Mouse (Mus musculus) kidney, embryonic 15.5 days (tissue): Measurements from ENCODE around the gene Olfr1180. TPM values are rescaled to one million over a fixed set of nuclear protein-coding genes. Genes with fewer than 3 reads are reported as not detected.
"Not testable (repeated sequence)": the region's sequence is repeated elsewhere in the genome, so short reads cannot be mapped to it uniquely, and the experiment has no call there.

Experiments
- ATAC-seq: fragments of 200-750 bp; cut with Nextera tagmentation; replicated peaks from 2 replicates; pipeline ENCODE4 v1.8.0; 2017; ENCODE audit warnings: moderate TSS enrichment; ENCODE audit not compliant: low FRiP score
- H3K27ac ChIP-seq: fragments of 300-500 bp; sonication (generic); 2 replicates; pipeline ENCODE4 v1.5.1; 2015; ENCODE audit warnings: mild to moderate bottlenecking, inconsistent platforms
- H3K27me3 ChIP-seq: fragments of 300-500 bp; sonication (generic); 2 replicates; pipeline ENCODE4 v1.6.1; 2015; ENCODE audit warnings: inconsistent platforms
- H3K36me3 ChIP-seq: fragments of 300-500 bp; sonication (generic); 2 replicates; pipeline ENCODE4 v1.6.1; 2015; ENCODE audit warnings: inconsistent platforms
- H3K4me1 ChIP-seq: fragments of 300-500 bp; sonication (generic); 2 replicates; pipeline ENCODE4 v1.6.1; 2015; ENCODE audit warnings: inconsistent platforms
- H3K4me2 ChIP-seq: fragments of 300-500 bp; sonication (generic); 2 replicates; pipeline ENCODE4 v1.6.1; 2015; ENCODE audit warnings: moderate library complexity, mild to moderate bottlenecking, inconsistent platforms
- H3K4me3 ChIP-seq: fragments of 300-500 bp; sonication (generic); replicated peaks from 2 replicates; pipeline ENCODE4 v1.5.1; 2015; ENCODE audit warnings: mild to moderate bottlenecking, inconsistent platforms
- H3K9ac ChIP-seq: fragments of 300-500 bp; sonication (generic); 2 replicates; pipeline ENCODE4 v1.6.1; 2015; ENCODE audit warnings: mild to moderate bottlenecking, inconsistent platforms
- H3K9me3 ChIP-seq: fragments of 300-500 bp; sonication (generic); replicated peaks from 2 replicates; pipeline ENCODE4 v1.6.1; 2016; ENCODE audit warnings: inconsistent platforms
- WGBS: fragments of 180-500 bp; shearing (Covaris S2); methylation state at CpG from one replicate; pipeline ENCODE4 v1.1.7; 2015; ENCODE audit warnings: mixed read lengths; 5-methylcytosine and 5-hydroxymethylcytosine counted together
- polyA plus RNA-seq: library from polyadenylated mRNA; unstranded; fragments of >200 nt; fragmentation: Nextera tagmentation; extraction: Ambion mirVana; gene quantifications from 2 replicates; pipeline ENCODE4 v1.2.1, GENCODE M21; 2015

Gene Olfr1180
- polyA plus RNA-seq = not detected in 2 replicates

GRCm38 (mm10) chr2:88419051-88419450, at the start of gene Olfr1180:
TSS of gene Olfr1180 (minus strand) at chr2:88419151.
- Histone ChIP-seq H3K9me3 (no peaks in the 10 kb centered on the region), H3K27ac (no peak within 1 kb of the TSS), H3K36me3 (no peaks in the 10 kb centered on the region), H3K4me3 (no peak within 1 kb of the TSS), H3K4me2 (no peak within 1 kb of the TSS), H3K27me3 (no peaks in the 10 kb centered on the region), H3K9ac (no peak within 1 kb of the TSS), H3K4me1 (no peaks in the 10 kb centered on the region)
- no peak for ATAC-seq
- 66% methylated on average over 2 of the region's 2 CpGs for WGBS

- 83% methylated on average over 1 of the region's 1 CpGs for WGBS
- not testable (repeated sequence) for H3K4me1 ChIP-seq, H3K27me3 ChIP-seq, H3K9me3 ChIP-seq, H3K9ac ChIP-seq, H3K27ac ChIP-seq, ATAC-seq, H3K36me3 ChIP-seq, H3K4me2 ChIP-seq, H3K4me3 ChIP-seq
These were observed 35.6 kb upstream of the Olfr1180 start, which contains the start of gene Olfr1183 for GRCm38 (mm10) chr2:88454567-88454966. TSS of gene Olfr1183 (plus strand) at chr2:88454867.

GRCm38 (mm10) chr2:88449031-88449430, 30.1 kb upstream of the Olfr1180 start, which contains the start of gene Gm13757:
TSS of gene Gm13757 (minus strand) at chr2:88449131.
- WGBS = 96% methylated on average over 1 of the region's 1 CpGs
- no peak within 1 kb of the TSS for H3K4me2 ChIP-seq
- no peaks in the 10 kb centered on the region for H3K4me1 ChIP-seq
- no peak for ATAC-seq
- H3K36me3 ChIP-seq = no peaks in the 10 kb centered on the region
- H3K4me3 ChIP-seq = no peak within 1 kb of the TSS
- no peak within 1 kb of the TSS for H3K27ac ChIP-seq
- H3K9me3 ChIP-seq = no peaks in the 10 kb centered on the region
- no peak within 1 kb of the TSS for H3K9ac ChIP-seq
- no peaks in the 10 kb centered on the region for H3K27me3 ChIP-seq

- no peak for ATAC-seq
- Histone ChIP-seq H3K4me1 (no peaks in the 10 kb centered on the region), H3K4me2 (no peak within 1 kb of the TSS), H3K4me3 (no peak within 1 kb of the TSS), H3K9me3 (no peaks in the 10 kb centered on the region), H3K27me3 (no peaks in the 10 kb centered on the region), H3K27ac (no peak within 1 kb of the TSS), H3K36me3 (no peaks in the 10 kb centered on the region), H3K9ac (no peak within 1 kb of the TSS)
- WGBS = 97% methylated on average over 1 of the region's 1 CpGs
These were observed 7.1 kb upstream of the Olfr1180 start, which contains the start of gene Olfr1181 for GRCm38 (mm10) chr2:88426071-88426470. TSS of gene Olfr1181 (minus strand) at chr2:88426171.

- no peaks in the 10 kb centered on the region for H3K36me3 ChIP-seq
- H3K9me3 ChIP-seq = no peaks in the 10 kb centered on the region
- H3K4me1 ChIP-seq = no peaks in the 10 kb centered on the region
- H3K9ac ChIP-seq = no peak within 1 kb of the TSS
- WGBS = 82% methylated on average over 3 of the region's 3 CpGs
- no peak within 1 kb of the TSS for H3K4me3 ChIP-seq
- no peak within 1 kb of the TSS for H3K4me2 ChIP-seq
- no peak for ATAC-seq
- H3K27me3 ChIP-seq = no peaks in the 10 kb centered on the region
- no peak within 1 kb of the TSS for H3K27ac ChIP-seq
These were observed 12.6 kb downstream of the Olfr1180 start, which contains the start of gene Olfr1179 for GRCm38 (mm10) chr2:88406353-88406752. TSS of gene Olfr1179 (minus strand) at chr2:88406453.

GRCm38 (mm10) chr2:88386762-88387161, 32.2 kb downstream of the Olfr1180 start, which contains the start of gene Olfr1178:
TSS of gene Olfr1178 (plus strand) at chr2:88387062.
- H3K9me3 ChIP-seq = no peaks in the 10 kb centered on the region
- WGBS = 82% methylated on average over 1 of the region's 1 CpGs
- H3K4me1 ChIP-seq = no peaks in the 10 kb centered on the region
- H3K9ac ChIP-seq = no peak within 1 kb of the TSS
- no peak within 1 kb of the TSS for H3K27ac ChIP-seq
- H3K36me3 ChIP-seq = no peaks in the 10 kb centered on the region
- no peaks in the 10 kb centered on the region for H3K27me3 ChIP-seq
- H3K4me2 ChIP-seq = no peak within 1 kb of the TSS
- H3K4me3 ChIP-seq = no peak within 1 kb of the TSS
- ATAC-seq = no peak

Other genes with a start within 250 kb of the Olfr1180 start
- gene Olfr1168, start 237.3 kb downstream of the Olfr1180 start, polyA plus RNA-seq = not detected in 2 replicates
- gene Olfr1170, start 190.8 kb downstream of the Olfr1180 start, polyA plus RNA-seq = not detected in 2 replicates
- gene Olfr1173, start 139.3 kb downstream of the Olfr1180 start, polyA plus RNA-seq = not detected in 2 replicates
- not detected in 2 replicates for gene Olfr1174-ps, start 104.0 kb downstream of the Olfr1180 start, polyA plus RNA-seq
- not detected in 2 replicates for gene Olfr1175-ps, start 91.9 kb downstream of the Olfr1180 start, polyA plus RNA-seq
- not detected in 2 replicates for gene Olfr1176, start 82.4 kb downstream of the Olfr1180 start, polyA plus RNA-seq
- gene Olfr1177-ps, start 72.7 kb downstream of the Olfr1180 start, polyA plus RNA-seq = not detected in 2 replicates
- gene Olfr1178, start 32.1 kb downstream of the Olfr1180 start, polyA plus RNA-seq = not detected in 2 replicates
- gene Olfr1179, start 12.7 kb downstream of the Olfr1180 start, polyA plus RNA-seq = not detected in 2 replicates
- not detected in 2 replicates for gene Olfr1181, start 7.0 kb upstream of the Olfr1180 start, polyA plus RNA-seq
- gene Gm13757, start 30.0 kb upstream of the Olfr1180 start, polyA plus RNA-seq = not detected in 2 replicates
- not detected in 2 replicates for gene Olfr1183, start 35.7 kb upstream of the Olfr1180 start, polyA plus RNA-seq
- not detected in 2 replicates for gene Olfr1184, start 64.4 kb upstream of the Olfr1180 start, polyA plus RNA-seq
- gene Olfr1185-ps1, start 74.2 kb upstream of the Olfr1180 start, polyA plus RNA-seq = not detected in 2 replicates
- gene Olfr1186, start 99.4 kb upstream of the Olfr1180 start, polyA plus RNA-seq = not detected in 2 replicates
- gene Olfr1188, start 137.8 kb upstream of the Olfr1180 start, polyA plus RNA-seq = not detected in 2 replicates
- gene Olfr1189, start 167.3 kb upstream of the Olfr1180 start, polyA plus RNA-seq = not detected in 2 replicates
- gene Olfr1191-ps1, start 221.4 kb upstream of the Olfr1180 start, polyA plus RNA-seq = not detected in 2 replicates
- gene Olfr1192-ps1, start 229.4 kb upstream of the Olfr1180 start, polyA plus RNA-seq = not detected in 2 replicates